Mouse (Mus musculus): ENCODE measurements around the gene Cnbp. TPM values are rescaled to one million over a fixed set of nuclear protein-coding genes. Genes with fewer than 3 reads are reported as not detected.

The Cnbp gene
- polyA plus RNA-seq, 1 experiment from 2014 or later = 1,237 TPM

- H3K4me1 ChIP-seq (ENCODE audit: insufficient read depth) = no peaks in the 10 kb centered on the region
- no peak for TF ChIP-seq CTCF (IDR thresholded peaks at IDR 0.05; ENCODE audit: low read depth)
- no peaks in the 10 kb centered on the region for H3K9me3 ChIP-seq (ENCODE audit: low read depth, low read length)
- H3K27me3 ChIP-seq (ENCODE audit: insufficient read depth, low read length) = no peaks in the 10 kb centered on the region
- H3K36me3 ChIP-seq (ENCODE audit: insufficient read depth) = peaks cover 33% of the 10 kb centered on the region
- DNase-seq (peak; percentile 98), ATAC-seq (ENCODE audit: insufficient read depth) (peak; percentile 96)
- peak within 1 kb of the TSS; percentile 82 for H3K9ac ChIP-seq
- peak within 1 kb of the TSS; percentile 89 for H3K4me2 ChIP-seq
- H3K4me3 ChIP-seq (ENCODE audit: low read depth, low read length) = peak within 1 kb of the TSS; percentile 80
- peak within 1 kb of the TSS; percentile 95 for H3K27ac ChIP-seq (ENCODE audit: low read depth)
- WGBS = under 1% methylated on average over 46 of the region's 46 CpGs
Measured at GRCm38 (mm10) chr6:87838551-87839197, 12.2 kb downstream of the Cnbp start, which contains the start of gene Isy1. Isy1 (minus strand) TSS chr6:87838798.

- Histone ChIP-seq H3K4me1 (ENCODE audit: insufficient read depth) (no peaks in the 10 kb centered on the region), H3K4me2 (no peak within 1 kb of the TSS), H3K9me3 (ENCODE audit: low read depth, low read length) (no peaks in the 10 kb centered on the region), H3K9ac (no peak within 1 kb of the TSS), H3K4me3 (ENCODE audit: low read depth, low read length) (no peak within 1 kb of the TSS), H3K27me3 (ENCODE audit: insufficient read depth, low read length) (no peaks in the 10 kb centered on the region), H3K27ac (ENCODE audit: low read depth) (no peak within 1 kb of the TSS), H3K36me3 (ENCODE audit: insufficient read depth) (peaks cover 30% of the 10 kb centered on the region)
- no peak for ATAC-seq (ENCODE audit: insufficient read depth)
- 90% methylated on average over 7 of the region's 7 CpGs for WGBS
- DNase-seq = no peak
- no peak for TF ChIP-seq CTCF (IDR thresholded peaks at IDR 0.05; ENCODE audit: low read depth)
Measured at GRCm38 (mm10) chr6:87835695-87836094, 15.2 kb downstream of the Cnbp start, which contains the start of gene Gm45140. Gm45140 (minus strand) TSS chr6:87835795.

- WGBS = 91% methylated on average over 2 of the region's 2 CpGs
- no peak for TF ChIP-seq CTCF (IDR thresholded peaks at IDR 0.05; ENCODE audit: low read depth)
- ATAC-seq (ENCODE audit: insufficient read depth) (no peak), DNase-seq (no peak)
- Histone ChIP-seq H3K27me3 (ENCODE audit: insufficient read depth, low read length) (no peaks in the 10 kb centered on the region), H3K9me3 (ENCODE audit: low read depth, low read length) (no peaks in the 10 kb centered on the region), H3K4me2 (no peak overlapping the region), H3K4me1 (ENCODE audit: insufficient read depth) (no peaks in the 10 kb centered on the region), H3K9ac (no peak overlapping the region), H3K27ac (ENCODE audit: low read depth) (no peak overlapping the region), H3K36me3 (ENCODE audit: insufficient read depth) (peaks cover 86% of the 10 kb centered on the region), H3K4me3 (ENCODE audit: low read depth, low read length) (no peak overlapping the region)
Measured at GRCm38 (mm10) chr6:87820366-87820765, 30.5 kb downstream of the Cnbp start.

- H3K4me2 ChIP-seq = no peak overlapping the region
- no peak for DNase-seq
- peaks cover 51% of the 10 kb centered on the region for H3K36me3 ChIP-seq (ENCODE audit: insufficient read depth)
- no peak overlapping the region for H3K4me3 ChIP-seq (ENCODE audit: low read depth, low read length)
- no peak overlapping the region for H3K27ac ChIP-seq (ENCODE audit: low read depth)
- H3K4me1 ChIP-seq (ENCODE audit: insufficient read depth) = peaks cover 5% of the 10 kb centered on the region; the same call in 1 of the 2 replicates
- TF ChIP-seq CTCF (IDR thresholded peaks at IDR 0.05; ENCODE audit: low read depth) = no peak
- no peak for ATAC-seq (ENCODE audit: insufficient read depth)
- no peaks in the 10 kb centered on the region for H3K9me3 ChIP-seq (ENCODE audit: low read depth, low read length)
- H3K27me3 ChIP-seq (ENCODE audit: insufficient read depth, low read length) = no peaks in the 10 kb centered on the region
- WGBS = 91% methylated on average over 5 of the region's 5 CpGs
- H3K9ac ChIP-seq = no peak overlapping the region
Measured at GRCm38 (mm10) chr6:87814486-87814885, 36.4 kb downstream of the Cnbp start.

GRCm38 (mm10) chr6:87812656-87813055, 38.2 kb downstream of the Cnbp start:
- DNase-seq = no peak
- H3K27me3 ChIP-seq (ENCODE audit: insufficient read depth, low read length) = no peaks in the 10 kb centered on the region
- H3K36me3 ChIP-seq (ENCODE audit: insufficient read depth) = peaks cover 32% of the 10 kb centered on the region
- ATAC-seq (ENCODE audit: insufficient read depth) = no peak
- peak overlapping the region; percentile 77 for H3K4me3 ChIP-seq (ENCODE audit: low read depth, low read length)
- H3K4me1 ChIP-seq (ENCODE audit: insufficient read depth) = peaks cover 5% of the 10 kb centered on the region; the same call in 1 of the 2 replicates
- H3K27ac ChIP-seq (ENCODE audit: low read depth) = peak overlapping the region; percentile 77
- H3K9me3 ChIP-seq (ENCODE audit: low read depth, low read length) = no peaks in the 10 kb centered on the region
- no peak for TF ChIP-seq CTCF (IDR thresholded peaks at IDR 0.05; ENCODE audit: low read depth)
- no peak overlapping the region for H3K9ac ChIP-seq
- WGBS = 90% methylated on average over 1 of the region's 1 CpGs
- H3K4me2 ChIP-seq = peak overlapping the region; percentile 74

GRCm38 (mm10) chr6:87811675-87812338, 39.1 kb downstream of the Cnbp start, which contains the start of gene Rab43:
Rab43 (minus strand) TSS chr6:87812164.
- H3K9ac ChIP-seq = peak within 1 kb of the TSS; percentile 77
- peak within 1 kb of the TSS; percentile 74 for H3K4me2 ChIP-seq
- ATAC-seq (ENCODE audit: insufficient read depth) = peak; percentile 96
- peak; percentile 95 for DNase-seq
- H3K4me1 ChIP-seq (ENCODE audit: insufficient read depth) = peaks cover 5% of the 10 kb centered on the region; the same call in 1 of the 2 replicates
- peak within 1 kb of the TSS; percentile 77 for H3K4me3 ChIP-seq (ENCODE audit: low read depth, low read length)
- under 1% methylated on average over 56 of the region's 56 CpGs for WGBS
- no peaks in the 10 kb centered on the region for H3K9me3 ChIP-seq (ENCODE audit: low read depth, low read length)
- no peaks in the 10 kb centered on the region for H3K27me3 ChIP-seq (ENCODE audit: insufficient read depth, low read length)
- peak within 1 kb of the TSS; percentile 83 for H3K27ac ChIP-seq (ENCODE audit: low read depth)
- peaks cover 24% of the 10 kb centered on the region; the same call in 1 of the 2 replicates for H3K36me3 ChIP-seq (ENCODE audit: insufficient read depth)
- peak; percentile 28; the same call in 1 of the 2 replicates for TF ChIP-seq CTCF (IDR thresholded peaks at IDR 0.05; ENCODE audit: low read depth)
